Mouse (Mus musculus): Measurements from ENCODE around the gene Sel1l2. TPM values are rescaled to one million over a fixed set of nuclear protein-coding genes. Genes with fewer than 3 reads are reported as not detected.

Gene Sel1l2
- not detected in 2 replicates for polyA plus RNA-seq (2015; fragmentation: Nextera tagmentation; extraction: Ambion mirVana)

- ATAC-seq (replicated peaks; ENCODE audit: extremely low read depth, insufficient read depth, low FRiP score): no peak
- WGBS: 40% methylated on average over 4 of the region's 4 CpGs
- Histone ChIP-seq H3K9me3 (replicated peaks; ENCODE audit: control insufficient read depth, low read length) (no peaks in the 10 kb centered on the region), H3K4me2 (ENCODE audit: low read depth, low read length) (no peak within 1 kb of the TSS), H3K4me1 (ENCODE audit: control insufficient read depth, insufficient read depth, low read length) (no peaks in the 10 kb centered on the region), H3K27ac (ENCODE audit: low read length) (no peak within 1 kb of the TSS), H3K36me3 (ENCODE audit: control insufficient read depth, insufficient read depth) (no peaks in the 10 kb centered on the region), H3K4me3 (ENCODE audit: low read length) (no peak within 1 kb of the TSS), H3K9ac (ENCODE audit: low read length) (no peak within 1 kb of the TSS), H3K27me3 (ENCODE audit: control insufficient read depth, insufficient read depth, low read length) (no peaks in the 10 kb centered on the region)
These were observed at the start of gene Sel1l2 for GRCm38 (mm10) chr2:140389525-140389924. Sel1l2 (minus strand) TSS chr2:140389706.

- H3K4me1 ChIP-seq (ENCODE audit: control insufficient read depth, insufficient read depth, low read length): no peaks in the 10 kb centered on the region
- H3K4me2 ChIP-seq (ENCODE audit: low read depth, low read length): no peak overlapping the region
- 68% methylated on average over 4 of the region's 4 CpGs for WGBS
- H3K27me3 ChIP-seq (ENCODE audit: control insufficient read depth, insufficient read depth, low read length): no peaks in the 10 kb centered on the region
- no peak overlapping the region for H3K9ac ChIP-seq (ENCODE audit: low read length)
- H3K36me3 ChIP-seq (ENCODE audit: control insufficient read depth, insufficient read depth): no peaks in the 10 kb centered on the region
- no peak overlapping the region for H3K4me3 ChIP-seq (ENCODE audit: low read length)
- H3K9me3 ChIP-seq (replicated peaks; ENCODE audit: control insufficient read depth, low read length): no peaks in the 10 kb centered on the region
- ATAC-seq (replicated peaks; ENCODE audit: extremely low read depth, insufficient read depth, low FRiP score): no peak
- no peak overlapping the region for H3K27ac ChIP-seq (ENCODE audit: low read length)
These were observed 49.6 kb upstream of the Sel1l2 start for GRCm38 (mm10) chr2:140439081-140439480.

- WGBS: 11% methylated on average over 4 of the region's 4 CpGs
- no peak overlapping the region for H3K4me2 ChIP-seq (ENCODE audit: low read depth, low read length)
- ATAC-seq (replicated peaks; ENCODE audit: extremely low read depth, insufficient read depth, low FRiP score): no peak
- no peaks in the 10 kb centered on the region for H3K9me3 ChIP-seq (replicated peaks; ENCODE audit: control insufficient read depth, low read length)
- no peak overlapping the region for H3K9ac ChIP-seq (ENCODE audit: low read length)
- no peak overlapping the region for H3K27ac ChIP-seq (ENCODE audit: low read length)
- H3K27me3 ChIP-seq (ENCODE audit: control insufficient read depth, insufficient read depth, low read length): no peaks in the 10 kb centered on the region
- no peak overlapping the region for H3K4me3 ChIP-seq (ENCODE audit: low read length)
- H3K36me3 ChIP-seq (ENCODE audit: control insufficient read depth, insufficient read depth): no peaks in the 10 kb centered on the region
- no peaks in the 10 kb centered on the region for H3K4me1 ChIP-seq (ENCODE audit: control insufficient read depth, insufficient read depth, low read length)
These were observed 37.8 kb upstream of the Sel1l2 start for GRCm38 (mm10) chr2:140427283-140427682.

DNA sequence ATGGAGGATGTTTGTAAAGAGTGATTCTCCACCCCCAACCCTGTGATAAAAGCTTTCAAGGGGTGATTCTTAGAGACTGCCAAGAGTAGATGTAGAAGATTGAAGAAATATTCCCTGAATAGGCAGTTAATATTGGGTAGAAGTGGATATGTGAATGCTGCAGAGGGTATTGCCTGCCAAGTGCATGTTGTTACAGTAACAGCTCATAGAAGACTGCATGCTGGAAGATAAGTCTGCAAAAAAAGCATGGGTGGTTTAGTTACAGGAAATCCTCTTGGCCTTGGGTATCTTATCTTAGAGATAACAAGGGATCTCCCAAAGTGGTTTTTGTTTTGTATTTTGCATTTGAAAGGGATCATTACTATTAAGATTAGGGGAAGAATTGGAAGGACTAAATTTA is 36.3 kb upstream of the Sel1l2 start:
- H3K9me3 ChIP-seq (replicated peaks; ENCODE audit: control insufficient read depth, low read length): no peaks in the 10 kb centered on the region
- H3K4me2 ChIP-seq (ENCODE audit: low read depth, low read length): no peak overlapping the region
- H3K27ac ChIP-seq (ENCODE audit: low read length): no peak overlapping the region
- H3K9ac ChIP-seq (ENCODE audit: low read length): no peak overlapping the region
- no peak overlapping the region for H3K4me3 ChIP-seq (ENCODE audit: low read length)
- H3K4me1 ChIP-seq (ENCODE audit: control insufficient read depth, insufficient read depth, low read length): no peaks in the 10 kb centered on the region
- H3K36me3 ChIP-seq (ENCODE audit: control insufficient read depth, insufficient read depth): no peaks in the 10 kb centered on the region
- no peaks in the 10 kb centered on the region for H3K27me3 ChIP-seq (ENCODE audit: control insufficient read depth, insufficient read depth, low read length)
- ATAC-seq (replicated peaks; ENCODE audit: extremely low read depth, insufficient read depth, low FRiP score): no peak

DNA sequence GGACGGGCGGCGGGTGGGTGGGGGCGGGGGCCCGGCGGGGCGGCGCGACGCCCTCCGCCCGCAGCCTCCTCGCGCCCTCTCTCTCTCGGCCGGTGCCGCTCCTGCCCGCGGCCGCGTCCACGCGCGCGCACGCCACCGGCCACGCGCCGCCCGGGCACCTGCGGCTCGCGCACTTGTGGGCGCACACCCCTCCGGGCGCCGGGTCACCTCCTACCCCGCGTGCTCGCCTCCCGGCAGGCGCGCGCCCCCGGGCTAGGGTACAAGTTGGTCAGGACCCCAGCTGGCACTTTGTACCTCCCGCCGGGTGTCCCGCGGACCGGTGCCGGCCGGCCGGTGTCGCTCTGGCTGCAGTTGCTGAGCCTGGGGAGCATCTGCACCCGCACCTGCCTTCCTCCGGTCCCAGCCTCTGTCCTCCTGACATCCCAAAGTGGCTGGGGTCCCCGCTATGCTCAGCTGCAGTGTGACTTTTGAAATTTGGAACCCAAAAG is 6.3 kb upstream of the Sel1l2 start:
- H3K36me3 ChIP-seq (ENCODE audit: control insufficient read depth, insufficient read depth): no peaks in the 10 kb centered on the region
- WGBS: under 1% methylated on average over 52 of the region's 58 CpGs
- peak; percentile 56 for ATAC-seq (replicated peaks; ENCODE audit: extremely low read depth, insufficient read depth, low FRiP score)
- peak overlapping the region; percentile 97 for H3K4me2 ChIP-seq (ENCODE audit: low read depth, low read length)
- peak overlapping the region; percentile 77 for H3K4me3 ChIP-seq (ENCODE audit: low read length)
- peaks cover 7% of the 10 kb centered on the region for H3K4me1 ChIP-seq (ENCODE audit: control insufficient read depth, insufficient read depth, low read length)
- peaks cover 3% of the 10 kb centered on the region; the same call in 1 of the 2 replicates for H3K27me3 ChIP-seq (ENCODE audit: control insufficient read depth, insufficient read depth, low read length)
- H3K27ac ChIP-seq (ENCODE audit: low read length): peak overlapping the region; percentile 55
- no peaks in the 10 kb centered on the region for H3K9me3 ChIP-seq (replicated peaks; ENCODE audit: control insufficient read depth, low read length)
- H3K9ac ChIP-seq (ENCODE audit: low read length): peak overlapping the region; percentile 76

- ATAC-seq (replicated peaks; ENCODE audit: extremely low read depth, insufficient read depth, low FRiP score): peak; percentile 99
- Histone ChIP-seq H3K4me3 (ENCODE audit: low read length) (peak within 1 kb of the TSS; percentile 77), H3K4me2 (ENCODE audit: low read depth, low read length) (peak within 1 kb of the TSS; percentile 97), H3K36me3 (ENCODE audit: control insufficient read depth, insufficient read depth) (no peaks in the 10 kb centered on the region), H3K27ac (ENCODE audit: low read length) (peak within 1 kb of the TSS; percentile 55), H3K9ac (ENCODE audit: low read length) (peak within 1 kb of the TSS; percentile 76), H3K4me1 (ENCODE audit: control insufficient read depth, insufficient read depth, low read length) (peaks cover 7% of the 10 kb centered on the region), H3K9me3 (replicated peaks; ENCODE audit: control insufficient read depth, low read length) (no peaks in the 10 kb centered on the region), H3K27me3 (ENCODE audit: control insufficient read depth, insufficient read depth, low read length) (peaks cover 3% of the 10 kb centered on the region; the same call in 1 of the 2 replicates)
- 0% methylated on average over 47 of the region's 47 CpGs for WGBS
These were observed 5.7 kb upstream of the Sel1l2 start, which contains the start of gene Macrod2 for GRCm38 (mm10) chr2:140395179-140395578. Macrod2 (plus strand) TSS chr2:140395309.

DNA sequence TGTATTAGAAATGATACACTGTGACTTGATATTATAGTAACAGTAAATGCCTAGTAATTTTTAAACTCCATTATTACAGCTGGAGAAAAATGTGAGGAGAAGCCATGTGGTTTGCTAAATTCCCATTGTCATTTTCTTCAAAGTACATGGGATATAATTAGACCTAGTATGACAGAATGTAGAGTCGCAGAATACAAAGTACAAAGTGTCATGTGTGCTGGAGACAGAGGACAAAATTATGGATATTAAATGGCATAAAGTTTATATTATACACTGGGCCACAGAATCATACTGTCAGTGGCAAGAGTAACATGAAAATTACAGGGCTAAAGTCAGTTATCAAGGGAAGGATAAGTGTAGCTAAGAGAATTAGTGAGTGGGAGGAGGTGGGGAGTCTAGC is 24.7 kb downstream of the Sel1l2 start:
- no peak overlapping the region for H3K27ac ChIP-seq (ENCODE audit: low read length)
- no peak overlapping the region for H3K4me3 ChIP-seq (ENCODE audit: low read length)
- no peak for ATAC-seq (replicated peaks; ENCODE audit: extremely low read depth, insufficient read depth, low FRiP score)
- no peaks in the 10 kb centered on the region for H3K27me3 ChIP-seq (ENCODE audit: control insufficient read depth, insufficient read depth, low read length)
- no peaks in the 10 kb centered on the region for H3K36me3 ChIP-seq (ENCODE audit: control insufficient read depth, insufficient read depth)
- no peak overlapping the region for H3K9ac ChIP-seq (ENCODE audit: low read length)
- 63% methylated on average over 1 of the region's 1 CpGs for WGBS
- H3K4me1 ChIP-seq (ENCODE audit: control insufficient read depth, insufficient read depth, low read length): no peaks in the 10 kb centered on the region
- H3K9me3 ChIP-seq (replicated peaks; ENCODE audit: control insufficient read depth, low read length): no peaks in the 10 kb centered on the region
- no peak overlapping the region for H3K4me2 ChIP-seq (ENCODE audit: low read depth, low read length)

GRCm38 (mm10) chr2:140359905-140360304 is 29.6 kb downstream of the Sel1l2 start:
- Histone ChIP-seq H3K9me3 (replicated peaks; ENCODE audit: control insufficient read depth, low read length) (no peaks in the 10 kb centered on the region), H3K27me3 (ENCODE audit: control insufficient read depth, insufficient read depth, low read length) (no peaks in the 10 kb centered on the region), H3K27ac (ENCODE audit: low read length) (no peak overlapping the region), H3K36me3 (ENCODE audit: control insufficient read depth, insufficient read depth) (no peaks in the 10 kb centered on the region), H3K4me2 (ENCODE audit: low read depth, low read length) (no peak overlapping the region), H3K4me3 (ENCODE audit: low read length) (no peak overlapping the region), H3K4me1 (ENCODE audit: control insufficient read depth, insufficient read depth, low read length) (no peaks in the 10 kb centered on the region), H3K9ac (ENCODE audit: low read length) (no peak overlapping the region)
- WGBS: 45% methylated on average over 2 of the region's 2 CpGs
- ATAC-seq (replicated peaks; ENCODE audit: extremely low read depth, insufficient read depth, low FRiP score): no peak

DNA sequence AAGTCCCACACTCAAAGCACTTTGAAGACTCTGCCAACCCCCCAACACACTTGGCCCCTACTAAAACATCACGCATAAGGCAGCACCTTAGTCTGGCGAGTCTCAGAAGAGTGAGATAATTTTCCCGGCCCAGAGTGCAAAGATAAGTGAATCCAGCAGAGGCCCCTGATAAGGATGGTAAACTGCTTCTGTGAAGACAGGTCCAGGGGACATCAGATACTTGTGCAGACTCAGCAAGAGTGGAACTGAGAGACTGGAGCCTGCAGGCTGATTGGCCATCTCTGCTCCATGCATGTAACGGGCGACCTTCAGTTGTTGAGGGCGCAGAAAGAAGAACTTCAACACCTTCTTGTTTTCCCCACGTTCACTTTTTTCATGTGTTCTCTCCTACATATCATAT is 47.1 kb downstream of the Sel1l2 start:
- Histone ChIP-seq H3K4me3 (ENCODE audit: low read length) (no peak overlapping the region), H3K9me3 (replicated peaks; ENCODE audit: control insufficient read depth, low read length) (no peaks in the 10 kb centered on the region), H3K27me3 (ENCODE audit: control insufficient read depth, insufficient read depth, low read length) (no peaks in the 10 kb centered on the region), H3K9ac (ENCODE audit: low read length) (no peak overlapping the region), H3K4me1 (ENCODE audit: control insufficient read depth, insufficient read depth, low read length) (no peaks in the 10 kb centered on the region), H3K27ac (ENCODE audit: low read length) (no peak overlapping the region), H3K4me2 (ENCODE audit: low read depth, low read length) (no peak overlapping the region), H3K36me3 (ENCODE audit: control insufficient read depth, insufficient read depth) (no peaks in the 10 kb centered on the region)
- WGBS: 34% methylated on average over 7 of the region's 7 CpGs
- ATAC-seq (replicated peaks; ENCODE audit: extremely low read depth, insufficient read depth, low FRiP score): peak; percentile 28

All from heart, embryonic 16.5 days (tissue).